Mouse (Mus musculus): ENCODE results near the gene Arhgef10l.

Arhgef10l gene

GRCm38 (mm10) chr4:140535323-140535722 lies 130.5 kb downstream of the Arhgef10l start:
- DNase-seq (ENCODE audit: inconsistent age in 2 of 2, low spot score in 1 of 2) = no peak

GRCm38 (mm10) chr4:140532270-140532669 lies 133.5 kb downstream of the Arhgef10l start:
- no peak for DNase-seq (ENCODE audit: inconsistent age in 2 of 2, low spot score in 1 of 2)

GRCm38 (mm10) chr4:140531024-140531423 lies 134.8 kb downstream of the Arhgef10l start:
- DNase-seq (ENCODE audit: inconsistent age in 2 of 2, low spot score in 1 of 2) = no peak

- DNase-seq (ENCODE audit: inconsistent age in 2 of 2, low spot score in 1 of 2) = no peak
Observed at GRCm38 (mm10) chr4:140529735-140530134, 136.1 kb downstream of the Arhgef10l start.

- no peak for DNase-seq (ENCODE audit: inconsistent age in 2 of 2, low spot score in 1 of 2)
Observed at GRCm38 (mm10) chr4:140528443-140528842, 137.4 kb downstream of the Arhgef10l start.

- no peak for DNase-seq (ENCODE audit: inconsistent age in 2 of 2, low spot score in 1 of 2)
Observed at GRCm38 (mm10) chr4:140525674-140526177, 140.1 kb downstream of the Arhgef10l start.

- no peak for DNase-seq (ENCODE audit: inconsistent age in 2 of 2, low spot score in 1 of 2)
Observed at GRCm38 (mm10) chr4:140524927-140525326, 140.9 kb downstream of the Arhgef10l start.

GRCm38 (mm10) chr4:140522873-140523272 lies 142.9 kb downstream of the Arhgef10l start:
- DNase-seq (ENCODE audit: inconsistent age in 2 of 2, low spot score in 1 of 2) = no peak

GRCm38 (mm10) chr4:140520719-140521118 lies 145.1 kb downstream of the Arhgef10l start:
- DNase-seq (ENCODE audit: inconsistent age in 2 of 2, low spot score in 1 of 2) = no peak

GRCm38 (mm10) chr4:140513797-140514196 lies 152.0 kb downstream of the Arhgef10l start:
- no peak for DNase-seq (ENCODE audit: inconsistent age in 2 of 2, low spot score in 1 of 2)

GRCm38 (mm10) chr4:140509856-140510255 lies 156.0 kb downstream of the Arhgef10l start:
- DNase-seq (ENCODE audit: inconsistent age in 2 of 2, low spot score in 1 of 2) = no peak

GRCm38 (mm10) chr4:140507172-140507714 lies 158.6 kb downstream of the Arhgef10l start:
- peak; percentile 32 to 36 for DNase-seq (ENCODE audit: inconsistent age in 2 of 2, low spot score in 1 of 2)

- DNase-seq (ENCODE audit: inconsistent age in 2 of 2, low spot score in 1 of 2) = no peak
Observed at GRCm38 (mm10) chr4:140505608-140506002, 160.2 kb downstream of the Arhgef10l start.

- DNase-seq (ENCODE audit: inconsistent age in 2 of 2, low spot score in 1 of 2) = no peak
Observed at GRCm38 (mm10) chr4:140504921-140505607, 160.7 kb downstream of the Arhgef10l start.

- no peak for DNase-seq (ENCODE audit: inconsistent age in 2 of 2, low spot score in 1 of 2)
Observed at GRCm38 (mm10) chr4:140504067-140504913, 161.5 kb downstream of the Arhgef10l start.

GRCm38 (mm10) chr4:140500766-140501165 lies 165.0 kb downstream of the Arhgef10l start:
- no peak for DNase-seq (ENCODE audit: inconsistent age in 2 of 2, low spot score in 1 of 2)

- DNase-seq (ENCODE audit: inconsistent age in 2 of 2, low spot score in 1 of 2) = no peak
Observed at GRCm38 (mm10) chr4:140499571-140499970, 166.2 kb downstream of the Arhgef10l start.

- no peak for DNase-seq (ENCODE audit: inconsistent age in 2 of 2, low spot score in 1 of 2)
Observed at GRCm38 (mm10) chr4:140497169-140497568, 168.6 kb downstream of the Arhgef10l start.

GRCm38 (mm10) chr4:140491555-140491954 lies 174.3 kb downstream of the Arhgef10l start:
- no peak for DNase-seq (ENCODE audit: inconsistent age in 2 of 2, low spot score in 1 of 2)

- DNase-seq (ENCODE audit: inconsistent age in 2 of 2, low spot score in 1 of 2) = no peak
Observed at GRCm38 (mm10) chr4:140485442-140485841, 180.4 kb downstream of the Arhgef10l start.

- no peak for DNase-seq (ENCODE audit: inconsistent age in 2 of 2, low spot score in 1 of 2)
Observed at GRCm38 (mm10) chr4:140483134-140483533, 182.7 kb downstream of the Arhgef10l start.
